Mouse (Mus musculus): ENCODE measurements around the gene Porcn.

Porcn gene

DNA sequence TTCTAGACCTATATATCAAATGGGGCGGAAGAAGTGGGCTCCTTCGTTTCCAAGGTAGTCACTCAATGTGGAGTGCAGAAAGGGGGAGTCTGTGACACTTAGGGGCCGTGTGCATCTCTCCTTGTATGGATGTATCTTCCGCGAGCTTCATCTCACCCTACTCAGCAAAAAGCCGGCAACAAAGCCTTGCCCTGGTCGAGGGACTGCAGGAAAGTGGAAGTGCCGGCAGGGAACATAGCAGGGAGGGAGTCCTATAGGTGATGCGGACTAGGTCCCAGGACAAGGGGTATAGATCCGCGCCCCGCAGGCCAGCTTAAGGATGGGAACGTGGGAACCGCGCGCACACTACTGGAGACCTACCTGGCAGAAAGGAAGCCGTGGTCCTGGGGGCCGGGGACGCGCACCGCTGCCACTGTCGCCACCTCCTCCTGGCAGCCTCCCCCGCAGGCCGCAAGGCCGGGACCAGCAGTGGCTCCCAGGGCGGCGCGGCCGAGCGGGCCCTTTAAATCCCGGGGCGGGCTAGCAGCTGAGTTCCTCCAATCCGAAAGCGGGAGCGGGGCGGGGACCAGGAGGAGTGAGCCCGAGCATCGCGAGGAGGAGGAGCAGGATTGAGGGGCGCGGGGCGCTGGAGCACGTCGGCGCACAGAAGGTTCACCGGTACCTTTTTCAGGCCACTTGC lies at the start of gene Porcn:
TSS of gene Porcn (minus strand) at position 511 of the 679 bp plus-strand sequence.
- DNase-seq = peak; percentile 91 to 96

DNA sequence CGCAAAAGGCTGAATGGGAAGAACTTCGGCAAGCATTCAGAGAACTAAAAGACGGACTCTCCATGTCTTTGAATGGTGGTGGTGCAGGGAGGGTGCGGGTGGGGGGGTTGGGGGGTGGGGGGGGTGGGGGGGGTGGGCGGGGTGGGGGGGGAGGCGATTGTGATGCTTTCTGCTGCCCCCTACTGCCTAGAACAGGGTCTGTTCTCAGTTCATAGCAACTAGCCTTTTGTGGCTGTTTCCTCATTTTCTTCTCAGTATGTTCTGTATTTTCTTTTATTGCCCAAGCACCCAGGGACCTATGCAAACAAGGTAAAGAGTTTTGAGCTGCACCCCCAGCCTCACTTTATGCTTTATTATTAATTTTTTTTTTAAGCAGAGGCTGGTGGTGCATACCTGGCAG lies 49.5 kb upstream of the Porcn start:
- DNase-seq = peak; percentile 26 to 30

DNA sequence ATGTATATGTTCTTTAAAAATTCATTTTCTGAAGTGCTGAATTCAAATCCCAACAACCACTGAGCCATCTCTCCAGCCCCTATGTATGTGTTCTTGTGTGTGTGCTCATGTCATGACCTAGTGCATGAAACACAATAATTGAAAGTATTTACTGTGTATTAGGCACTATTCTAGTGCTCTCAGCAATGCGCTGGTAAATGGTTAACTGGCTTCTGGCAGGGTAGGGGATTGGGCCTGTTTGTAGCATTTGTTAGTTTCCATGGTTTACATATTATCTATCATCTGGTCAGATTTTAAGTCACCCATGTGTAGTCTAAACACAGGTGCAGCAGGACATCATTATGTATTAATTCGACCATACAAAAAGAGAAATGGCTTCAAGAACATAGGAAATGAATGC lies 47.4 kb upstream of the Porcn start:
- DNase-seq = no peak

DNA sequence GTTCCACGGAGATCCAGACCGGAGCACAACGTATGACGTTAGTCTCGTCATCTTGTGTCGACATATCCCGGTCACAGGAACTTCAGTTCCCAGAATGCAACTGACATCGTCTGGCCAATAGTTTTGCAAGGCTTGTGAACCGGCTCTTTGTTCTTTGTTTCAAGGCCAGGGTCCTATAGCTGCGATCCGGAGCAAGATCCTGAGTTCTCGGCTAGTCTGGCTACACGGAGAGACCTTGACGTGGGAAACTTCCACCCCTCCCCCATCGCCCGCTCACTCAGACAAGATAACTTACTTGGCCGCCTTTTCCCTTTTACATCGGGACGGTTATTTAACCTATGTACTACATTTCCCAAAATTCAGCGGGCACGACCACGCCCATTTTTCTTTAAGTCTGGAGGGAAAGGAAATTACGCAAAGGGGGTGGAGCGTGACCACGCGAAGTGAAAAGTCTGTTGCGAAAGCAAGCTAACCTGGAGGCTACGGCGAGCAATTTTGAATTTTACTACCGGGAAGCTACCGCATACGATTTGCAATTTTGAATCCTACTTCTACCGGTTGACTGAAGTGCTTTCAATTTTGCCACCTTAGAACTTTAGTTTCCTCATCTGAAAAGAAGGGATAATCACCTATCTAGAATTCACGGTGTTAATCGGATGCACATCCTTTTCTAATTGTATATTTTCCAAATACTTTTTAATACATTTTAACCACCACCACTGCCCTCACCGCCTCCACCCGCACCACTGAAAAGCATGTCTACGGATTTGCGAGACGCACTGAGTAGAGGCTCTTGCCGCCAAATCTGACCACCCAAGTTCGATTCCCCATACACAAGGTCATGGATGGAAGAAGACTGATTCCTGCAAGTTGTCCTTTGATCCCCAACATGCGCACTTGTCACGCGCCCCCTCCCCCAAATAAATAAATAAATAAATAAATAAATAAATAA lies 46.3 kb upstream of the Porcn start, which contains the start of gene Ftsj1:
TSS of gene Ftsj1 (minus strand) at position 73 of the 952 bp plus-strand sequence.
- peak; percentile 81 to 85 for DNase-seq

DNA sequence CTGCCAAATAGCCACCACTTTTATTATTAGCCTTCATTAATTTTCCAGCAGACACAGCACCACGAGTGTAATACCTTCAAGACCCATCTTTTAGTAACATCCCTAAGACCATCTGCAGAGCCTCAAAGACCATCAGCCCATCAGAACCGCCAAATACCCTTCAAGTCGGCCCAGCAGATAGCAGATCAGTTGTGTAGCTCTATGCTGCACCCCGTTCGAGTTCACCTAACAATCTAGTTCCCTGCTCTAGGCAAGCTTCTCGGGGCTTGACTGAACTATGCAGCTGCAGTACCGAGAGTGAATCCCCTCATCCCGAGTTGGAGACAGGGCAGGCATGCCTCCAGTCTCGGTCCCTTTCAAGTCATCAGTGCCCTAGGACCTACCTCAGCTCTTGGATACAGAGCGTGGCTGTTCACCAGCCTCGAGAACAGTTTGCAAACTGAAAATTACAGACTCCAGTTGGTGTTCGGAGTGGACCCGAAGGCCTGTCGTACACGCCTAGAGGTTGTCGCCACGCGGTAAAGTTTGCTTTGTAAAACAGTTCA lies 45.5 kb upstream of the Porcn start:
- DNase-seq = no peak

- no peak for DNase-seq
These were observed 42.3 kb upstream of the Porcn start for GRCm38 (mm10) chrX:8248542-8249120.

DNA sequence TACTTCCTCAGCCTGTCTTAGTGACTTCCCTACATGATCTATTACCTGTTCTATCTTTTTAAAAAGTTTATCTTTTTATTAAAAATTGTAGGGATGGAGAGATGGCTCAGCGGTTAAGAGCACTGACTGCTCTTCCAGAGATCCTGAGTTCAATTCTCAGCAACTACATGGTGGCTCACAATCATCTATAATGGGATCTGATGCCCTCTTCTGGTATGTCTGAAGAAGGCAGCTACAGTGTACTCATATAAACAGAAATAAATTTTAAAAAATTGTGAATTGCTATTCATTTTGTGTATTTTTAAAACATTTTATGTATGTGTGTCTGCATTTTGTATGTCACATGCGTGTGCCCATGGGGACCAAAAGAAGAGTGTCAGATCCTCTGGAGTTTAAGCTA lies 41.4 kb upstream of the Porcn start:
- peak in 1 of 2 experiments; percentile 21 for DNase-seq

GRCm38 (mm10) chrX:8238804-8239395 lies 32.6 kb upstream of the Porcn start:
- DNase-seq = no peak

DNA sequence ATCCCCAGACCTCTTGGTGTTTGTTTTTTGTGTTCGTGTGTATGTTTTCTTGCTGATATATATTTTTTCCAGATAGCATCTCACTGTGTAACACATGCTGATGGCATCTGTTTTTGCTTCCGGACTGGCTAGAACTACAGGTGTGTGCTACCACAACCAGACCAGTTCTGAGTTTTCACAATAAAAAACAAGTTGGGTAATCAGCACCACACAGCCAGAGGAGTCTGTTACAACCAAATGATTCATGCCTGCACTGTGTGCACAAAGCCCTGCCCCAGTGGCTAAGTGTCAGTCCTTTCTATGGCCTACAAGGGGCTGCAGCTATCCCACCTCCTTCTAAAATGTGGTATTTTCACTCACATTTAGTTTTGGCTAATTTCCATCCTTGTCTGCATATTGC lies 30.4 kb upstream of the Porcn start:
- no peak for DNase-seq

DNA sequence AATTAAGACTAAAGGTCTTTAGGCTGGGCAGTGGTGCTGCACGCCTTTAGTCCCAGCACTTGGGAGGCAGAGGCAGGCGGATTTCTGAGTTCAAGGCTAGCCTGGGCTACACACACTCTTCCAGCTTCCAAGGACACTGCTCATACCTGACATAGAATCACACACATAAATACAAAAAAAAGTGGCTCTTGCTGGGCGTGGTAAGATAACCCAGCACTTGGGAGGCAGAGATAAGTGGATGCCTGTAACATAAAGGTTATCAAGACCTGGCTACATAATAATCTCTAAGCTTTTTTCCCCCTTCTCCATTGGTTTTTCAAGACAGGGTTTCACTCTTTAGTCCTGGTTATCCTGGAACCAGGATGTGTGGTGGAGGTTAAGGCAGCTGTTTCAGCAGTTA lies 27.3 kb upstream of the Porcn start:
- no peak for DNase-seq

DNA sequence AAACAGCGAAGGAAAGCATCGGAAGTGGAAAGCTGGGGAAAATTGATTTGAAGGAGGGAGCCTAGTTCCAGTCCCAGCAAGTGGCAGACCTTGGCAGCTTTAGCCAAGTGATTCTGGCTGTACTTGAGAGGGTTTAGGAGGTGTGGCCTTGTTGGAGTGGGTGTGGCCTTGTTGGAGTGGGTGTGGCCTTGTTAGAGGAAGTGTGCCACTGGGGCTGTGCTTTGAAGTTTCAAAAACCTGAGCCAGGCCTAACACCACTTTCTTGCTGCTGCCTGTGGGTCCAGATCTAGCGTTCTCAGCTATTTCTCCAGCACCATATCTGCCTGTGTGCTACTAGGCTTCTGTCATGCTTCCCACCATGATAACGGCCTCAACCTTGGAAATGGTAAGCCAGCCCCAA lies 23.9 kb upstream of the Porcn start:
- DNase-seq = no peak

DNA sequence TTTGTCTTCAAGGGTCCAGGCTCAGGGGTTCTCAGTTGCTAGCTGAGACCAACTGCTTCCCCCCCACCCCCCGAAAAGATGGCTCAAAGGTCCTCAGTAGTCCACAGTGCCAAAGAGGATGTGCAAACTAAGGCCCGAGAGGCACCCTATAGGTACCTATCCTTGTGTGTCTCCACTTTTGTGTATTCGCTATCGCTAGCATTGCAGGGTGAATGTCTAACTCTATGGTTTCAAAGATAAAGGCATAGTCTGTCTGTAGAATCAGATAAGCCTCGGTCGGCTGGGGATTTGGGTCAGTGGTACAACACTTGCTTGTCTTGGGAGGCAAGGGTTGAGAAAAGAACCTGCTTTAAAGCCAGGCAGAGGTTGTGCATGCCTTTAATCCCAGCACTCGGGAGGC lies 17.1 kb upstream of the Porcn start:
- DNase-seq = no peak

DNA sequence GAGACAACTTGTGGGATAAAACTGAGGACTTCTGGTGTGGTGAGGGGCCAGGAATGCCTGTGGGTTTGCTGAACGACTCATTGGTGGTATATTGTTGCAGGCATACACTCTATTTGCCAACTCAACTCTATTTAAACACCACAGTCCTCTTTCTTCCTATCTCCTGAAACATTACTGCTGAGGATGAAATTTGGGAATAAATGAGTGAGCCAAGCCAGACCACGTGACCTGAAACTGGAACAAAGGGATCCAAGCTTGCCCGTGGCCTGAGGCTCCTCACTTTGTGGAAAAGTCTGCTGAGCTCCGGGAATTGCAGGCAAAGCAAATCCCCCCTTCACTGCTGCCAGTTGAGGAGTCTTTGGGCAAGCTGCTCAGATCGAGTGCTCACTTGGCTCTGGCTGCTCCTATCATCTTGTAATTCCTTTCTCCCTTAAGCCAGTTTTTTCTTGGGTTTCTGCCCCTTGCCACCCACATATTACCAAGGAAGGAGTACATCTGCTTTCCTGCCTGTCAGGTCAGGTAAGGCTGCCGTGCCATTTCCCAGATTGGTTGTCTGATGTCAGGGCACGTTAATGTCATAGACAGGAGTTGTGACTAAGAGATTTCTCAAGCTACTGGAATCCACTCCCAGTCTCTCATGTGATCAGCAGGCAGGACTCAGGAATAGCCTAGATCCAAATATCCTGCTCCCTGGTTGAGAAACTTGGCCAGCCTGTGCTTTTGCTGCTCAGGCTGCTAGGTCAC lies 16.5 kb upstream of the Porcn start:
- DNase-seq = peak; percentile 54 to 59

- peak; percentile 58 to 66 for DNase-seq
These were observed 16.0 kb upstream of the Porcn start for GRCm38 (mm10) chrX:8222296-8222677.

DNA sequence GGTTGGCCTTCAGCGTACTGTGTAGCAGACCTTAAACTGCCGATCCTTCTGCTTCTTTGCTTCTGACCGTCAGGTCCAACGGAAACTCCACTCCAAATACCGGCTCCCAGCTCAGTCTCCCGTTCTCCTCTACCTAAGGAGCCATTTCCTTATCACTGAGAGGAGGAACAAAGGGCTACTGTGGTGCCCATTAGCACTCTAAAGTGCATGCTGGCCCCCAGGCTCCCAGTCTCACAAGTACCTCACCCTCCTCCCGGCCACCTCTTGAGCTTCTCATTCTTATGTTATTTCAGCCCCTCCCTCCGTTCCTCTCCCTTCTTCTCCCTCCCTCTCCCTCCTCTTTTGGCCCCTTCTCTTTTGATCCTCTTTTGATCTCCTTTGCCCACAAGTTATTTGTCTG lies 13.3 kb upstream of the Porcn start:
- DNase-seq = no peak

- no peak for DNase-seq
These were observed 11.8 kb upstream of the Porcn start for GRCm38 (mm10) chrX:8218114-8218513.

DNA sequence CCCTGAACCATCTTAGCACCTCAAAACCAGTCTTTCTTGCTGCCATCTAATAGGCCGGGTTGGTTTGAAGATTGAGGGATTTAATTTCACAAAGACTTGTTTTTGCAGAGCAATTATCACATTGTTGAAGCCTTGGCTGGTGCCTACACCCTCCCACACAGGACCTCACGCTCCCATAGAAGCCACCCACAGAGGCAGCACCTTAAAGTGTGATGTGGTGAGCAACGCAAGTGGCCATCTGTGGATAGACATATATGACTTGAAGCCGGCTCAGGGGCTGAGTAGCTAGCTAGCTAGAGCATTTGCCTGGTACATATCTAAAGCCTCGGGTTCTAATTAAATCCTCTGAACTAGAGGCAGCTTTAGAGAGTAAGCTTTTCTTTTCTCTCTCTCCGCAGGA lies 11.1 kb upstream of the Porcn start:
- no peak for DNase-seq

- DNase-seq = no peak
These were observed 5.3 kb upstream of the Porcn start for GRCm38 (mm10) chrX:8211490-8212207.

DNA sequence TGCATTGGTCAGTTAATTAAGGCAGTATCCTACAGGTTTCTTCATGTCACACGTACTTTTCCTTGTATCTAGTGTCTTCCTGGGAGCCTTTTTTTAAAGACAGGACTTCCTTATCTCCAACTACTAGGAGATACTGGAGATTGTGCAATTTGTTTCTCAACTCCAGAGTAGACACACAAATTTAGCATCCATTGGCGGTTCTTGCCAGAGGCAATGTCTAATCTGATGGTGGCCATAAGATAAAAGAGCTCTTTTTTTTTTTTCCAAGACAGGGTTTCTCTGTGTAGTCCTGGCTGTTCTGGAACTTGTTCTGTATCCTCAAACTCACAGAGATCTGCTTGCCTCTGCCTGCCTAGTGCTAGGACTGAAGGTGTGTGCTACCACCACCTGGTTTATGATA lies 3.4 kb upstream of the Porcn start:
- no peak for DNase-seq

DNA sequence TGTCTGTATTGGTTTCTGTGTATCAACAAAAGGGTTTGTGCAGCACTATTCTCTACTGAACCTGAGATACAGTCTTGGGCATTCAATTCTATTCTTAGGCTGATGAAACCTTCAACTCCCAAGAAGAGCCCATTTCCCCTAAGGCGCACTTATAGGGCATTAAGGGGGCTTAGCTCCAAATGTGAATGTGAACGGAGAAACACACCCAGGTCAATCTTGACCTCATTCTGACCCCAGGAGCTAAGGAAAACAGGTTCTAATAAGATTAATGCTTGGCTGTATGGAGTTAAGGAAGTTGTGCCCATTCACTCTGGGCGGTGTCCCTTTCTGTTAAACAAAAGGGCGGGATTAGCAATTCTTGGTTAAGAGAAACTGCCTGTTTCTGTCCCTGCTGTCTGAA lies 899 bp upstream of the Porcn start:
- no peak for DNase-seq

DNA sequence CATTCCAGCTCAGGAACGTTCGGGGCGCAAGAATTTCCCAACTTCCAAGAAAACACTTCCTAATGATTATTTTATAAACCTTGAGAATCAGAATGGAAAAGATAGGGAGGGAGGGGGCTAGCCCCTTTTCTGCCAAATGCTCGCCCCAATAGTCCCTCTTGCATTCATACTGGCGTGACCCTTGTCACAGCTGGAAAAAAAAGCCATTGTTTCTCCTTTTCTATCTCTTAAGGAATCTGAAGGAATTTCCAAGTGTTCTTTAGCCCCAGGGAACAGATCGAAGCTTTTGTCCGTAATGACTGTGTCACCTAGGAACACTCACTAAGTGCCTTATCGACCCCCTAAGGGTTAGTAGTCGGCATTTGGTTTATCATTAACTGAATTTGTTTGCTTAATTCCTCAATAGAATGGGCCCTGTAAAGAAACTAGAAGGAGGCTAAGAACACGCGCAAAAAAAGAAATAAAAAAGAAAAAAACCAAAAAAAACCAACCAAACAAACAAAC lies 421 bp upstream of the Porcn start:
- no peak for DNase-seq
